Mouse (Mus musculus) intestine, postnatal 0 days (tissue): ENCODE data around the gene Vps11. TPM values are rescaled to one million over a fixed set of nuclear protein-coding genes. Genes with fewer than 3 reads are reported as not detected.
A peak's percentile ranks its signal among the peaks of the same experiment; 100 is the strongest.

ENCODE experiments used
- ATAC-seq: fragments of 200-750 bp; cut with Nextera tagmentation; 2 replicates; pipeline ENCODE4 v1.8.0; 2017; ENCODE audit warnings: mild to moderate bottlenecking, moderate TSS enrichment, moderate library complexity
- H3K27ac ChIP-seq: fragments of 300-500 bp; sonication (generic); 2 replicates; pipeline ENCODE4 v1.5.1; 2014; ENCODE audit warnings: mild to moderate bottlenecking, low read depth, low read length, moderate library complexity
- H3K27me3 ChIP-seq: fragments of 300-500 bp; sonication (generic); replicated peaks from 2 replicates; pipeline ENCODE4 v1.6.1; 2014; ENCODE audit warnings: low read length, mixed read lengths; ENCODE audit not compliant: control insufficient read depth, insufficient read depth
- H3K36me3 ChIP-seq: fragments of 300-500 bp; sonication (generic); 2 replicates; pipeline ENCODE4 v1.6.1; 2014; ENCODE audit warnings: mild to moderate bottlenecking, moderate library complexity; ENCODE audit not compliant: control insufficient read depth, insufficient read depth
- H3K4me1 ChIP-seq: fragments of 300-500 bp; sonication (generic); replicated peaks from 2 replicates; pipeline ENCODE4 v1.6.1; 2014; ENCODE audit warnings: antibody characterized with exemption, low read length, mixed read lengths; ENCODE audit not compliant: control insufficient read depth, insufficient read depth
- H3K4me2 ChIP-seq: fragments of 300-500 bp; sonication (generic); replicated peaks from 2 replicates; pipeline ENCODE4 v1.6.1; 2014; ENCODE audit warnings: low read depth, mild to moderate bottlenecking, moderate library complexity
- H3K4me3 ChIP-seq: fragments of 300-500 bp; sonication (generic); 2 replicates; pipeline ENCODE4 v1.5.1; 2014; ENCODE audit warnings: low read depth, low read length
- H3K9ac ChIP-seq: fragments of 300-500 bp; sonication (generic); 2 replicates; pipeline ENCODE4 v1.6.1; 2014; ENCODE audit warnings: mild to moderate bottlenecking, low read depth, low read length
- H3K9me3 ChIP-seq: fragments of 300-500 bp; sonication (generic); 2 replicates; pipeline ENCODE4 v1.6.1; 2016; ENCODE audit warnings: mixed run types; ENCODE audit not compliant: control insufficient read depth
- CTCF ChIP-seq: sonication (generic); IDR thresholded peaks from 2 replicates; pipeline ENCODE4 v1.5.1; 2016; ENCODE audit warnings: low read depth, mild to moderate bottlenecking, control low read depth, antibody characterized with exemption, moderate library complexity
- WGBS: fragments of 180-500 bp; shearing (Covaris S2); extraction: QIAGEN DNeasy Blood & Tissue Kit; methylation state at CpG from one replicate; pipeline ENCODE4 v1.1.7; 2014; 5-methylcytosine and 5-hydroxymethylcytosine counted together
- polyA plus RNA-seq: library from polyadenylated mRNA; unstranded; fragments of >200 nt; fragmentation: Nextera tagmentation; extraction: Ambion mirVana; gene quantifications from 2 replicates; pipeline ENCODE4 v1.2.1, GENCODE M21; 2015

Vps11 gene
- polyA plus RNA-seq, 1 experiment from 2014 or later = 27.4 TPM

GRCm38 (mm10) chr9:44319887-44320798, 41.3 kb downstream of the Vps11 start, which contains the start of gene C2cd2l:
C2cd2l (minus strand) TSS chr9:44320285.
- peaks cover 4% of the 10 kb centered on the region; the same call in 1 of the 2 replicates for H3K4me1 ChIP-seq
- H3K9ac ChIP-seq = peak within 1 kb of the TSS; percentile 89
- ATAC-seq = peak; percentile 91
- peaks cover 19% of the 10 kb centered on the region for H3K36me3 ChIP-seq
- H3K4me2 ChIP-seq = peak within 1 kb of the TSS; percentile 91
- WGBS = under 1% methylated on average over 67 of the region's 67 CpGs
- peak within 1 kb of the TSS; percentile 96 for H3K4me3 ChIP-seq
- H3K27me3 ChIP-seq = no peaks in the 10 kb centered on the region
- peak within 1 kb of the TSS; percentile 91 for H3K27ac ChIP-seq
- no peaks in the 10 kb centered on the region for H3K9me3 ChIP-seq
- TF ChIP-seq CTCF = no peak

- ATAC-seq = no peak
- Histone ChIP-seq H3K9me3 (no peaks in the 10 kb centered on the region), H3K9ac (peak overlapping the region; percentile 89), H3K4me3 (peak overlapping the region; percentile 96), H3K4me2 (peak overlapping the region; percentile 91), H3K27ac (peak overlapping the region; percentile 91), H3K27me3 (no peaks in the 10 kb centered on the region), H3K36me3 (peaks cover 28% of the 10 kb centered on the region), H3K4me1 (peaks cover 4% of the 10 kb centered on the region; the same call in 1 of the 2 replicates)
- 3% methylated on average over 37 of the region's 37 CpGs for WGBS
- no peak for TF ChIP-seq CTCF
These were observed 42.2 kb downstream of the Vps11 start for GRCm38 (mm10) chr9:44319105-44319886.

- peaks cover 33% of the 10 kb centered on the region for H3K36me3 ChIP-seq
- peaks cover 4% of the 10 kb centered on the region; the same call in 1 of the 2 replicates for H3K4me1 ChIP-seq
- H3K4me2 ChIP-seq = peak overlapping the region; percentile 91
- H3K27me3 ChIP-seq = no peaks in the 10 kb centered on the region
- no peak for TF ChIP-seq CTCF
- peak overlapping the region; percentile 96 for H3K4me3 ChIP-seq
- no peaks in the 10 kb centered on the region for H3K9me3 ChIP-seq
- H3K27ac ChIP-seq = peak overlapping the region; percentile 91
- WGBS = 18% methylated on average over 3 of the region's 3 CpGs
- peak overlapping the region; percentile 89; the same call in 1 of the 2 replicates for H3K9ac ChIP-seq
- ATAC-seq = peak; percentile 29
These were observed 42.7 kb downstream of the Vps11 start for GRCm38 (mm10) chr9:44318826-44319095.

GRCm38 (mm10) chr9:44318076-44318825, 43.2 kb downstream of the Vps11 start:
- peaks cover 4% of the 10 kb centered on the region; the same call in 1 of the 2 replicates for H3K4me1 ChIP-seq
- no peaks in the 10 kb centered on the region for H3K27me3 ChIP-seq
- no peaks in the 10 kb centered on the region for H3K9me3 ChIP-seq
- peaks cover 38% of the 10 kb centered on the region for H3K36me3 ChIP-seq
- WGBS = 43% methylated on average over 5 of the region's 5 CpGs
- TF ChIP-seq CTCF = no peak
- ATAC-seq = peak; percentile 72
- H3K27ac ChIP-seq = peak overlapping the region; percentile 91
- H3K9ac ChIP-seq = peak overlapping the region; percentile 89
- H3K4me2 ChIP-seq = peak overlapping the region; percentile 91
- peak overlapping the region; percentile 96 for H3K4me3 ChIP-seq

- H3K36me3 ChIP-seq = peaks cover 46% of the 10 kb centered on the region
- WGBS = 71% methylated on average over 4 of the region's 4 CpGs
- H3K27me3 ChIP-seq = no peaks in the 10 kb centered on the region
- H3K27ac ChIP-seq = peak overlapping the region; percentile 91
- peaks cover 4% of the 10 kb centered on the region; the same call in 1 of the 2 replicates for H3K4me1 ChIP-seq
- peak overlapping the region; percentile 91 for H3K4me2 ChIP-seq
- H3K9me3 ChIP-seq = no peaks in the 10 kb centered on the region
- no peak for TF ChIP-seq CTCF
- peak overlapping the region; percentile 96 for H3K4me3 ChIP-seq
- 0 out of 2 replicates have a peak overlapping the region, but pooled peaks have one; percentile 17 for H3K9ac ChIP-seq
- ATAC-seq = no peak
These were observed 44.0 kb downstream of the Vps11 start for GRCm38 (mm10) chr9:44317452-44317851.
